Mouse (Mus musculus): ENCODE results near the gene Olfr303. TPM values are rescaled to one million over a fixed set of nuclear protein-coding genes. Genes with fewer than 3 reads are reported as not detected.
"Not testable (repeated sequence)": the region's sequence is repeated elsewhere in the genome, so short reads cannot be mapped to it uniquely, and the experiment has no call there.

The Olfr303 gene
- not detected in 2 replicates for polyA plus RNA-seq (2015; fragmentation: Nextera tagmentation; extraction: Ambion mirVana)

DNA sequence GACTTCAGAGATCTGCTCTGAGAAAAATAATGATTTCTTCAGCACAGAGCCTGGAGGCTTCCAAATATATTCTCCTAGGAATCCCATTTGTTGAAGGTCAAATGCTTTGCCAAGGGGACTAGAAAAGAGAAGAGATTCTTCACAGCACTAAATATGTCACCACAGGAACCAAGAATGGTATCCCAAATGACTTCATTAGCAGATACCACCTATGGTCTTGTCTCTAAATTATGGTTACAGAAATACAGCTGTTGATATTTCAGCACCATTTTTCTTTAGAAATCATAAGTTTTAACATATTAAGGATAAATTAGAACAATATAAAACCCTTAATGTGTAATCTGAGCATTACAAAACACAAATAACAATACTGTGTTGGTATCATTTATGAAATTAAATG, at the start of gene Olfr303:
TSS of gene Olfr303 (minus strand) at position 101 of the 400 bp plus-strand sequence.
- H3K27me3 ChIP-seq (ENCODE audit: control insufficient read depth, insufficient read depth, low read length): no peaks in the 10 kb centered on the region
- H3K4me2 ChIP-seq (ENCODE audit: low read depth, low read length): no peak within 1 kb of the TSS
- no peaks in the 10 kb centered on the region for H3K36me3 ChIP-seq (ENCODE audit: control insufficient read depth, insufficient read depth, low read length)
- no peak for ATAC-seq (ENCODE audit: insufficient read depth, low FRiP score)
- no peak within 1 kb of the TSS for H3K4me3 ChIP-seq (replicated peaks; ENCODE audit: low read length)
- H3K9ac ChIP-seq (ENCODE audit: low read length): no peak within 1 kb of the TSS
- H3K9me3 ChIP-seq (replicated peaks; ENCODE audit: control insufficient read depth, low read length): no peaks in the 10 kb centered on the region
- H3K4me1 ChIP-seq (ENCODE audit: control insufficient read depth, insufficient read depth, low read length): no peaks in the 10 kb centered on the region
- H3K27ac ChIP-seq (ENCODE audit: low read length): no peak within 1 kb of the TSS

DNA sequence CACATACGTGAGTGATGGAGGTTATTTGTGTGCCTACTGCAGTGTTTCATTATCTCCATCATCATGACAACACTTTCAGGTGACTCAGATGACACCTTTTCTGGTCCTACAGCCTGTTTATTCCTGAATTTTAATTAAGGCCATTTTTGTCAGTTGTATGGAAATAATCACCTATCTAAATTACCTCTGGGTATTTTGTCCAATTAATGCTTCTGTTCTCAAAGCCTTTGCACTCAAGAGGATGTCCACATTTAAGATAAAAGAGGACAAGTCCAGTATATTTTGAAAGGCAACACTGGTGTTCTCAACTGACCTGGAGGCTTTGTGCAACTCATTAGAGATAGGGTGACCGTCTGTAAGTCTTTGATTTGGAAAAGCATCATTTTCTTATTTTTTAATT, 6.0 kb upstream of the Olfr303 start, which contains the start of gene Olfr301:
TSS of gene Olfr301 (plus strand) at position 301 of the 400 bp plus-strand sequence.
- no peak within 1 kb of the TSS for H3K4me2 ChIP-seq (ENCODE audit: low read depth, low read length)
- H3K27me3 ChIP-seq (ENCODE audit: control insufficient read depth, insufficient read depth, low read length): no peaks in the 10 kb centered on the region
- no peaks in the 10 kb centered on the region for H3K36me3 ChIP-seq (ENCODE audit: control insufficient read depth, insufficient read depth, low read length)
- H3K27ac ChIP-seq (ENCODE audit: low read length): no peak within 1 kb of the TSS
- H3K9ac ChIP-seq (ENCODE audit: low read length): no peak within 1 kb of the TSS
- H3K4me3 ChIP-seq (replicated peaks; ENCODE audit: low read length): no peak within 1 kb of the TSS
- 82% methylated on average over 2 of the region's 2 CpGs for WGBS
- no peaks in the 10 kb centered on the region for H3K9me3 ChIP-seq (replicated peaks; ENCODE audit: control insufficient read depth, low read length)
- H3K4me1 ChIP-seq (ENCODE audit: control insufficient read depth, insufficient read depth, low read length): no peaks in the 10 kb centered on the region
- no peak for ATAC-seq (ENCODE audit: insufficient read depth, low FRiP score)

DNA sequence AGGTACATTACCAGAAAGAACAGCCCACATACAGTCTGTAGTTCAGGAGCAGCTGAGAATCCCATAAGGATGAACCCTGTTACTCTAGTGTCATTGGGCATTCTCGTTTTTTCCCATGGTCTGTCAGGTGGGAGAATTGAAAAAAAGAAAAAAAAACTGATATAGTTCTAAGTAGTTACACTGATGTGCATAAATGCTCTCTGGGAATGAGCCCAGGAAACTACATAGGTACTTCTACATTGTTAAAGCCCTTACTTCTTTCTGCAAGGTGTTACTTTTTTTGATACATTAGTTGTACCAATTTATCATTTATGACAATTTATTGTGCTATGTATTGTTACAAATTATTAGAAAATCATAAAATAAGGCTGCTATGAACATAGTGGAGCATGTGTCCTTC, 11.0 kb downstream of the Olfr303 start, which contains the start of gene Olfr304:
TSS of gene Olfr304 (minus strand) at position 101 of the 400 bp plus-strand sequence.
- H3K4me1 ChIP-seq (ENCODE audit: control insufficient read depth, insufficient read depth, low read length): no peaks in the 10 kb centered on the region
- ATAC-seq (ENCODE audit: insufficient read depth, low FRiP score): no peak
- no peak within 1 kb of the TSS for H3K9ac ChIP-seq (ENCODE audit: low read length)
- H3K27me3 ChIP-seq (ENCODE audit: control insufficient read depth, insufficient read depth, low read length): no peaks in the 10 kb centered on the region
- no peak within 1 kb of the TSS for H3K27ac ChIP-seq (ENCODE audit: low read length)
- no peak within 1 kb of the TSS for H3K4me3 ChIP-seq (replicated peaks; ENCODE audit: low read length)
- no peak within 1 kb of the TSS for H3K4me2 ChIP-seq (ENCODE audit: low read depth, low read length)
- 73% methylated on average over 1 of the region's 1 CpGs for WGBS
- H3K9me3 ChIP-seq (replicated peaks; ENCODE audit: control insufficient read depth, low read length): no peaks in the 10 kb centered on the region
- H3K36me3 ChIP-seq (ENCODE audit: control insufficient read depth, insufficient read depth, low read length): no peaks in the 10 kb centered on the region

DNA sequence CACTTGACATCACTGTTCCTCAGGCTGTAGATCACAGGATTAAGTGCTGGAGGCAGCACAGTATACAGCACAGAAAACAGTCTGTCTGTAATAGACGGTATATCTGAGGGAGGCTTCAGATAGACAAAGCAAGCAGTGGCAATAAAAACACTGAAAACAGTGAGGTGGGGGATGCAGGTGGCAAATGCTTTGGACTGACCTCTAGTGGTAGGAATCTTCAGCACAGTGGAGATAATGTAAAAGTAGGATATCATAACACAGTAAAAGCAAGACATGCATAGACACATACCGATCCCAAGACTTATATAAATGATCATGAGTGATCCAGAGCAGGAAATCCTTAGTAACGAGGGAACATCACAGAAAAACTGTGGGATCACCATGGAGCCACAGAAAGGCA, 11.8 kb downstream of the Olfr303 start:
- H3K36me3 ChIP-seq (ENCODE audit: control insufficient read depth, insufficient read depth, low read length): no peaks in the 10 kb centered on the region
- H3K4me1 ChIP-seq (ENCODE audit: control insufficient read depth, insufficient read depth, low read length): no peaks in the 10 kb centered on the region
- WGBS: 71% methylated on average over 3 of the region's 3 CpGs
- H3K4me3 ChIP-seq (replicated peaks; ENCODE audit: low read length): no peak overlapping the region
- no peaks in the 10 kb centered on the region for H3K27me3 ChIP-seq (ENCODE audit: control insufficient read depth, insufficient read depth, low read length)
- no peak overlapping the region for H3K9ac ChIP-seq (ENCODE audit: low read length)
- H3K9me3 ChIP-seq (replicated peaks; ENCODE audit: control insufficient read depth, low read length): no peaks in the 10 kb centered on the region
- no peak overlapping the region for H3K4me2 ChIP-seq (ENCODE audit: low read depth, low read length)
- ATAC-seq (ENCODE audit: insufficient read depth, low FRiP score): no peak
- no peak overlapping the region for H3K27ac ChIP-seq (ENCODE audit: low read length)

DNA sequence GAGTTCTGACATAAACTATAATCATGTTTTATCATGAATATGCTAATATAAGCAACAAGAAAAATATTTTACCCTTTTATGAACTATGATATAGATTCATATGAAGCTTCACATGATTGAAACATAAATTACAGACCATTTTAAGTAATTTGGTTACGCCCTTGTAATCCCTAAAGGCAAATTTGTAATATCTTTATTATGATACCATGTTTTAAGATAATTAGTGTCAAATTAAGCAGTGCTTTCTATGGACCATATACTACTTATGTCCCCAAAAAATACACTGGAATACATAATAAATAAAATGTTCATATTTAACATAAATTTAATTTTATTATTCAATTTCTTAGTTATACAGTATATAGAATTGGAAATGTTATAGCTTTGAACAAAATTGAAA, 30.8 kb downstream of the Olfr303 start, which contains the start of gene Olfr305:
TSS of gene Olfr305 (minus strand) at position 101 of the 400 bp plus-strand sequence.
- Histone ChIP-seq H3K27ac (ENCODE audit: low read length) (no peak within 1 kb of the TSS), H3K36me3 (ENCODE audit: control insufficient read depth, insufficient read depth, low read length) (no peaks in the 10 kb centered on the region), H3K4me2 (ENCODE audit: low read depth, low read length) (no peak within 1 kb of the TSS), H3K9me3 (replicated peaks; ENCODE audit: control insufficient read depth, low read length) (no peaks in the 10 kb centered on the region), H3K4me1 (ENCODE audit: control insufficient read depth, insufficient read depth, low read length) (no peaks in the 10 kb centered on the region), H3K9ac (ENCODE audit: low read length) (no peak within 1 kb of the TSS), H3K4me3 (replicated peaks; ENCODE audit: low read length) (no peak within 1 kb of the TSS), H3K27me3 (ENCODE audit: control insufficient read depth, insufficient read depth, low read length) (no peaks in the 10 kb centered on the region)
- no peak for ATAC-seq (ENCODE audit: insufficient read depth, low FRiP score)
- WGBS: 89% methylated on average over 1 of the region's 1 CpGs

DNA sequence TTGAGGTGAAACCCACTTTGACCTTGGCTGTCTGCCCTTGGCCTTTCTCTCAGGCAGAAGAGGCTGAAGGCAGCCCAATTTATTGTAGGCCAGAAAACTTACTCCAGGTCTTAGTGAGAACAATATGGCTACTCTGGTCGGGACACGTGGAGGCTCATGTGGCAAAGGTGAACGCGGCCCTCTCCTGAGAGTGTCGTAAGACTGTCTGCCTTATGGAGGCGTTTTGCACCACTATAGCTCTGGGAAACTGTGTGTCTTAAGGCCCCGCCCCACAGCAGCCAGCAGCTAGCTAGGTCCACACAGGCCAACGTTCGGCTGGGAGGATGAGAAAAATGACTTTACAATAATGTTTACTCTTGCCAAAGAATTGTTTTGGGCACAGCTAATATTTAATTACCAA, 51.3 kb downstream of the Olfr303 start:
- not testable (repeated sequence) for H3K4me3 ChIP-seq (replicated peaks; ENCODE audit: low read length); H3K27ac ChIP-seq (ENCODE audit: low read length); ATAC-seq (ENCODE audit: insufficient read depth, low FRiP score); H3K4me1 ChIP-seq (ENCODE audit: control insufficient read depth, insufficient read depth, low read length); H3K4me2 ChIP-seq (ENCODE audit: low read depth, low read length); H3K9me3 ChIP-seq (replicated peaks; ENCODE audit: control insufficient read depth, low read length); H3K9ac ChIP-seq (ENCODE audit: low read length); H3K27me3 ChIP-seq (ENCODE audit: control insufficient read depth, insufficient read depth, low read length); H3K36me3 ChIP-seq (ENCODE audit: control insufficient read depth, insufficient read depth, low read length)
- WGBS: 84% methylated on average over 9 of the region's 9 CpGs

DNA sequence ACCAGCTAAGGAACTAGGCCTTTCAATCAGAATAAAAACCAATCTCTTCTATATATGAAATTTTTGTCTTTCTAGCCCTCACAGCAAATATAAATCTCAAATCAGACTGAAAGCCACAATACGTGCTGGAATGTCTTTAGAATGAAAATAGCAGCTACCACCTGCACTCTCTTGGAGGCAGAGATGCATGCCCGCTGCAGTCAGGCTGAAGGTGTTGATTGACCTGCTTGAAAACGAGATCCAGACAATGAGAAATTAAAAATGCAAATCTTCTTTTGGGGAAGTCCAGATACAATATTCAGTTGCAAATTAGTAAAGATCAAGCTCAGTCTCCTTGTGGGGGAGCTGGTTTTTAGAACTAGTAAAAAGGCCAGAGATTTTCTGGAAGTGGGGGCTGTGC, 53.3 kb downstream of the Olfr303 start:
- no peak overlapping the region for H3K4me2 ChIP-seq (ENCODE audit: low read depth, low read length)
- H3K9ac ChIP-seq (ENCODE audit: low read length): no peak overlapping the region
- 73% methylated on average over 3 of the region's 3 CpGs for WGBS
- H3K27me3 ChIP-seq (ENCODE audit: control insufficient read depth, insufficient read depth, low read length): no peaks in the 10 kb centered on the region
- H3K9me3 ChIP-seq (replicated peaks; ENCODE audit: control insufficient read depth, low read length): no peaks in the 10 kb centered on the region
- H3K27ac ChIP-seq (ENCODE audit: low read length): no peak overlapping the region
- no peaks in the 10 kb centered on the region for H3K4me1 ChIP-seq (ENCODE audit: control insufficient read depth, insufficient read depth, low read length)
- no peak for ATAC-seq (ENCODE audit: insufficient read depth, low FRiP score)
- no peaks in the 10 kb centered on the region for H3K36me3 ChIP-seq (ENCODE audit: control insufficient read depth, insufficient read depth, low read length)
- no peak overlapping the region for H3K4me3 ChIP-seq (replicated peaks; ENCODE audit: low read length)

DNA sequence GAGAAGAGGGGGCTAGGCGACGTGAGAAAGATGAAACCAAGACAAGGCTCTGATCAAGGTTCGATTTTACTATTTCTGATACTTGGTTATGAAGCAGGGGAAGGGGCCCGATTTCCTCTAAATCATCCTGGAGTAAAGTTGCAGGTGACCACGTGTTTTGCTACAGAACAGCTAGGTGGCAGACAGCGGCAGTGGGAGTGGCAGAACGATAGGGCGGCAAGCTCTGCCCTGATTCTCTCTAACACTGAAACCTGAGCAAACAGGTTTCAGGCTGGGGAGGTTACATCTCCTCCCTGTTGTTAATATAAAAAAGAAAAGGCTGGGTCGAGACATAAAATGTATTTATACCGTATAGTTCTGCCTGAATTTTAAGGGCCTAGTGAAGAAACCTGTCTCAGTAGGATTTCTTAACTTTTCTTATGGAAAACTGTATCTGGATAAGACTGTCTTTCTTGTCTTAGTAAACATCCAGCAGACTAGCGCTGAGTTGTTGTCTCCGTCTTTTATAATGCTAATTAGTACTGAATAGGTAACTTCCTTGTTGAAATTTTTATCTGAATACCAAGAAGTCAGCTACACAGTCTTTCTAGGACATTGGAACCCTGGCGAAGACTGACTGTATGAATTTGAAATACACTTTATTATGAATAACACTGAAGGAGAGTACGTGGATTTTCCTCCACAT, 54.6 kb downstream of the Olfr303 start:
- WGBS: 71% methylated on average over 14 of the region's 14 CpGs
- H3K36me3 ChIP-seq (ENCODE audit: control insufficient read depth, insufficient read depth, low read length): no peaks in the 10 kb centered on the region
- no peaks in the 10 kb centered on the region for H3K4me1 ChIP-seq (ENCODE audit: control insufficient read depth, insufficient read depth, low read length)
- H3K4me2 ChIP-seq (ENCODE audit: low read depth, low read length): no peak overlapping the region
- H3K9me3 ChIP-seq (replicated peaks; ENCODE audit: control insufficient read depth, low read length): no peaks in the 10 kb centered on the region
- no peak overlapping the region for H3K9ac ChIP-seq (ENCODE audit: low read length)
- H3K27ac ChIP-seq (ENCODE audit: low read length): no peak overlapping the region
- H3K27me3 ChIP-seq (ENCODE audit: control insufficient read depth, insufficient read depth, low read length): no peaks in the 10 kb centered on the region
- no peak overlapping the region for H3K4me3 ChIP-seq (replicated peaks; ENCODE audit: low read length)
- no peak for ATAC-seq (ENCODE audit: insufficient read depth, low FRiP score)

Measured in stomach, embryonic 16.5 days (tissue).